8 mouse cellular contexts compared by ENCODE assay signal in genomic region chr7:13024805-13025204, GRCm38 (mm10). TPM values are rescaled to one million over a fixed set of nuclear protein-coding genes. Genes with fewer than 3 reads are reported as not detected.
DNase-seq lines count a peak whose midpoint lies in the region; ATAC-seq and TF ChIP-seq lines count a peak whose summit lies in the region.

No protein-coding gene starts in this region.

- H3K9ac ChIP-seq in forebrain, embryonic 12.5 days: peak overlapping the region; percentile 98
- peak overlapping the region; percentile 96 for H3K9ac ChIP-seq in lung, embryonic 14.5 days

- H3K27me3 ChIP-seq in forebrain, embryonic 12.5 days: no peaks in the 10 kb centered on the region
- H3K27me3 ChIP-seq in lung, embryonic 14.5 days (ENCODE audit: insufficient read depth, low read length): no peaks in the 10 kb centered on the region

- H3K4me3 ChIP-seq in forebrain, embryonic 12.5 days (replicated peaks): peak overlapping the region; percentile 97
- peak overlapping the region; percentile 96 for H3K4me3 ChIP-seq in lung, embryonic 14.5 days (ENCODE audit: low read depth, low read length)

- no peak for TF ChIP-seq POLR2A in brain, embryonic 14.5 days (IDR thresholded peaks at IDR 0.05; ENCODE audit: borderline replicate concordance, extremely low read depth, insufficient read depth, insufficient read length, poor library complexity, severe bottlenecking)

- WGBS in forebrain, embryonic 12.5 days: 0% methylated on average over 37 of the region's 44 CpGs
- under 1% methylated on average over 44 of the region's 44 CpGs for WGBS in lung, embryonic 14.5 days

- H3K36me3 ChIP-seq in forebrain, embryonic 12.5 days (replicated peaks): peaks cover 45% of the 10 kb centered on the region
- peaks cover 48% of the 10 kb centered on the region for H3K36me3 ChIP-seq in lung, embryonic 14.5 days (ENCODE audit: insufficient read depth)

- no peak for TF ChIP-seq CTCF in brain, embryonic 14.5 days (IDR thresholded peaks at IDR 0.05; ENCODE audit: borderline replicate concordance, extremely low read depth, insufficient read depth, insufficient read length)
- TF ChIP-seq CTCF in lung, embryonic 14.5 days (IDR thresholded peaks at IDR 0.05; ENCODE audit: low read depth): peak; percentile 39

- peak overlapping the region; percentile 100 for H3K27ac ChIP-seq in forebrain, embryonic 12.5 days
- peak overlapping the region; percentile 99 for H3K27ac ChIP-seq in lung, embryonic 14.5 days (ENCODE audit: low read depth)

- intact Hi-C loops in heart, postnatal 10 days (cut with DNase I): loop anchor here (2.0 kb wide), 1 partner anchor 16 kb away; no protein-coding TSS in a partner anchor

- DNase-seq in brain, embryonic 14.5 days (ENCODE audit: low read depth): peak; percentile 87
- DNase-seq in heart, postnatal 10 days: peak; percentile 83 to 84
- DNase-seq in layer of hippocampus, adult 18-20 months (ENCODE audit: low spot score in 2 of 2): peak; percentile 77 to 78
- peak; percentile 80 for DNase-seq in lung, embryonic 14.5 days
- DNase-seq in ovary, adult 18-20 months (ENCODE audit: low spot score): peak; percentile 58
- peak; percentile 78 for DNase-seq in thymus, postnatal 0 days (ENCODE audit: low spot score)

- H3K4me1 ChIP-seq in forebrain, embryonic 12.5 days: peaks cover 33% of the 10 kb centered on the region
- no peaks in the 10 kb centered on the region for H3K4me1 ChIP-seq in lung, embryonic 14.5 days (ENCODE audit: insufficient read depth)

- no peaks in the 10 kb centered on the region for H3K9me3 ChIP-seq in forebrain, embryonic 12.5 days
- H3K9me3 ChIP-seq in lung, embryonic 14.5 days (ENCODE audit: low read depth, low read length): no peaks in the 10 kb centered on the region

- H3K4me2 ChIP-seq in forebrain, embryonic 12.5 days: peak overlapping the region; percentile 99
- peak overlapping the region; percentile 83 for H3K4me2 ChIP-seq in lung, embryonic 14.5 days

- ATAC-seq in CD4-positive, CD25-positive, alpha-beta regulatory T cell, adult 4 months: peak; percentile 10
- peak; percentile 61 for ATAC-seq in forebrain, embryonic 12.5 days (ENCODE audit: low FRiP score)
- ATAC-seq in lung, embryonic 14.5 days (ENCODE audit: insufficient read depth): peak; percentile 38

RNA-seq across cellular contexts. Expression of gene Chmp2a, which starts 9.8 kb away (rescaled TPM):
- 100 to 1,000 TPM; 259 to 278 TPM for polyA plus RNA-seq in CD4-positive, CD25-positive, alpha-beta regulatory T cell, adult 4 months (2017; shearing (Covaris generic))
- 166 and 170 TPM in 2 replicates for polyA plus RNA-seq in brain, embryonic 14.5 days (2012; rRNA removed)
- polyA plus RNA-seq in forebrain, embryonic 12.5 days (2016; fragmentation: Nextera tagmentation; extraction: Ambion mirVana): 127 and 132 TPM in 2 replicates
- 100 to 1,000 TPM; 137 to 143 TPM for total RNA-seq in heart, postnatal 10 days (2021)
- 100 to 1,000 TPM; 146 to 159 TPM for total RNA-seq in layer of hippocampus, adult 18-20 months (2021)
- 123 and 128 TPM in 2 replicates for polyA plus RNA-seq in lung, embryonic 14.5 days (2014; fragmentation: Nextera tagmentation; extraction: Ambion mirVana)
- polyA plus RNA-seq in thymus, postnatal 0 days (2015; fragmentation: Nextera tagmentation; extraction: Ambion mirVana): 226 and 230 TPM in 2 replicates

RNA-seq across cellular contexts. Expression of gene Ube2m, which starts 13.3 kb away (rescaled TPM):
- 10 to 100 TPM in 1 of 2 experiments, 1 to 10 TPM in 1; 7.9 to 14.3 TPM for polyA plus RNA-seq in CD4-positive, CD25-positive, alpha-beta regulatory T cell, adult 4 months (2017; shearing (Covaris generic))
- 373 and 391 TPM in 2 replicates for polyA plus RNA-seq in brain, embryonic 14.5 days (2012; rRNA removed)
- 107 and 154 TPM in 2 replicates for polyA plus RNA-seq in forebrain, embryonic 12.5 days (2016; fragmentation: Nextera tagmentation; extraction: Ambion mirVana)
- total RNA-seq in heart, postnatal 10 days (2021): 100 to 1,000 TPM; 185 to 188 TPM
- 100 to 1,000 TPM; 196 to 202 TPM for total RNA-seq in layer of hippocampus, adult 18-20 months (2021)
- polyA plus RNA-seq in lung, embryonic 14.5 days (2014; fragmentation: Nextera tagmentation; extraction: Ambion mirVana): 150 and 168 TPM in 2 replicates
- 90.8 and 91.5 TPM in 2 replicates for polyA plus RNA-seq in thymus, postnatal 0 days (2015; fragmentation: Nextera tagmentation; extraction: Ambion mirVana)

RNA-seq across cellular contexts. Expression of gene Zbtb45, which starts 15.0 kb away (rescaled TPM):
- 1 to 10 TPM; 5.6 to 7.4 TPM for polyA plus RNA-seq in CD4-positive, CD25-positive, alpha-beta regulatory T cell, adult 4 months (2017; shearing (Covaris generic))
- polyA plus RNA-seq in brain, embryonic 14.5 days (2012; rRNA removed): 54.8 and 54.9 TPM in 2 replicates
- 34.9 and 35.9 TPM in 2 replicates for polyA plus RNA-seq in forebrain, embryonic 12.5 days (2016; fragmentation: Nextera tagmentation; extraction: Ambion mirVana)
- total RNA-seq in heart, postnatal 10 days (2021): 10 to 100 TPM in 1 of 2 experiments, 1 to 10 TPM in 1; 9.7 to 11.8 TPM
- 10 to 100 TPM; 33.2 to 34.3 TPM for total RNA-seq in layer of hippocampus, adult 18-20 months (2021)
- 29.8 and 30.4 TPM in 2 replicates for polyA plus RNA-seq in lung, embryonic 14.5 days (2014; fragmentation: Nextera tagmentation; extraction: Ambion mirVana)
- polyA plus RNA-seq in thymus, postnatal 0 days (2015; fragmentation: Nextera tagmentation; extraction: Ambion mirVana): 27.8 and 30.8 TPM in 2 replicates

RNA-seq across cellular contexts. Expression of gene Trim28, which starts 25.9 kb away (rescaled TPM):
- 10 to 100 TPM; 37.1 to 75.2 TPM for polyA plus RNA-seq in CD4-positive, CD25-positive, alpha-beta regulatory T cell, adult 4 months (2017; shearing (Covaris generic))
- 585 and 651 TPM in 2 replicates for polyA plus RNA-seq in brain, embryonic 14.5 days (2012; rRNA removed)
- 370 and 396 TPM in 2 replicates for polyA plus RNA-seq in forebrain, embryonic 12.5 days (2016; fragmentation: Nextera tagmentation; extraction: Ambion mirVana)
- 100 to 1,000 TPM; 148 to 165 TPM for total RNA-seq in heart, postnatal 10 days (2021)
- 100 to 1,000 TPM; 216 to 246 TPM for total RNA-seq in layer of hippocampus, adult 18-20 months (2021)
- 458 and 511 TPM in 2 replicates for polyA plus RNA-seq in lung, embryonic 14.5 days (2014; fragmentation: Nextera tagmentation; extraction: Ambion mirVana)
- polyA plus RNA-seq in thymus, postnatal 0 days (2015; fragmentation: Nextera tagmentation; extraction: Ambion mirVana): 236 and 274 TPM in 2 replicates

RNA-seq across cellular contexts. Expression of gene Slc27a5, which starts 26.8 kb away (rescaled TPM):
- polyA plus RNA-seq in CD4-positive, CD25-positive, alpha-beta regulatory T cell, adult 4 months (2017; shearing (Covaris generic)): under 1 TPM in 1 of 2 experiments, not detected in 1; 0.54 TPM
- 0.75 and 1.9 TPM in 2 replicates for polyA plus RNA-seq in brain, embryonic 14.5 days (2012; rRNA removed)
- 0.14 and 0.18 TPM in 2 replicates for polyA plus RNA-seq in forebrain, embryonic 12.5 days (2016; fragmentation: Nextera tagmentation; extraction: Ambion mirVana)
- total RNA-seq in heart, postnatal 10 days (2021): not detected
- total RNA-seq in layer of hippocampus, adult 18-20 months (2021): under 1 TPM in 1 of 2 experiments, not detected in 1; 0.57 TPM
- polyA plus RNA-seq in lung, embryonic 14.5 days (2014; fragmentation: Nextera tagmentation; extraction: Ambion mirVana): not detected in 2 replicates
- 0.06 and 0.08 TPM in 2 replicates for polyA plus RNA-seq in thymus, postnatal 0 days (2015; fragmentation: Nextera tagmentation; extraction: Ambion mirVana)

Comparison
In these comparisons a context has a peak if more than half of its experiments do, and no peak if none do; other contexts are left out.
1. Peak in every context shown above with its lines: DNase-seq, ATAC-seq, H3K4me3 ChIP-seq and H3K27ac ChIP-seq.
2. ATAC-seq: peak in every context shown above with its lines; median percentile 61 in forebrain, embryonic 12.5 days; 38 in lung, embryonic 14.5 days; 10 in CD4-positive, CD25-positive, alpha-beta regulatory T cell, adult 4 months.